Mouse (Mus musculus): ENCODE results near the gene Zfp866.

Gene Zfp866

DNA sequence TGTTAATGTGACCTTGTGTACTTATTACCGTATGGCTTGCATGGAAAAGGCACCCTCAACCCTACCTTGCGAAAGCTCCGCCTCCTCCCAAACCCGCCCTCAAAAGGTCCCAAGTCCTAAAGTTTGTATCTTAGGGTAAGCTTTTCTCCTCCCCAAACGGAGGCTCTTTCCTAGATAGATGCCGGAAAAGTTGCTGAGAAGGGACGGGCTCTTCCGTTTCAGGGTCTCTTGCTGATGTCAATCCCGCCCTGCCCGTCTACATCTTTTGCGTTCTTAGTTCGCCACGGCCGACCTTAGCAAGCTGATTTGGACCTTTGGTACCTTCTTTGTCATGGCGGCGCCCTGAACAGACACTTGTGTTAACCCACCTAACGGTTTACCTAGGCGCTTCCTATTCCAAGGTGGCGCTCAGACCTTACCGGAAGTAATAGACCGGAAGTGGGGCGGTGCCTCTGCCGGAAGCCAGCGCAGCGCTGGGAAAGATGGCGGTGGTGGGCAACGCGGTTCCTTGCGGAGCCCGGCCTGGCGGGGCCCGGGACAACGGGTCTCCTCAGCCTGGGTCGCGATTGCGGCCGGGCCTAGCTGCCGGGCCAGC is at the start of gene Zfp866, which contains the start of gene Atp13a1:
Zfp866 (minus strand) TSS at position 406 of the 595 bp plus-strand sequence.
Atp13a1 (plus strand) TSS at position 391 of the 595 bp plus-strand sequence.
- DNase-seq (ENCODE audit: low spot score): peak; percentile 87

DNA sequence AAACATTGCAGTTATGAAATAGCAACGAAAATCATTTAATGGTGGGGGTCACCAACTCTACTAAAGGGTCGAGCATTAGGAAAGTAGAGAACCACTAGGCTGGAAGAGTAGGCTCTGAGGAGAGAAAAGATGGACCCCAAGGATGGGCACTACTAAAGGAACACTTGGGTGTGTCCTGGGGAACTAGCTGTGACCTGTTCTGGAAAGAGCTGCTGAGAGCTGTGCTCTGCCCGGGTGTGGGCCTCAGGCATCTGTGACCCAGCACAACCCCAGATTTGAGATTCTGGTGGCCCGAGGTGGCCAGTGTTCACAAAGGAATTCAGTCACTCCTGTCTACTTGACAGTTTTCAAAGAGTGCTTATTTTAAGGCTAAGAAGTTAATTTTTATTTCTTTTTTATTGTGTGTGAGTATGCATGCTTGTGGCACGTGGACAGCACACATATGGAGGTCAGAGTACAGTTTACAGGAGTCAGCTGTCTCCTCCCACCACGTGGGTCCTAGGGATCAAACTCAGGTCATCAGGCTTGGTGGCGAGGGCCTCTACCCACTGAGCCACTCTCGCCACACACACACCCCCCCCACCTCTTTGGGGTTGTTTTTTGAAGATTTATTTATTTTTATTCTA is 46.2 kb upstream of the Zfp866 start:
- DNase-seq (ENCODE audit: low spot score): no peak

DNA sequence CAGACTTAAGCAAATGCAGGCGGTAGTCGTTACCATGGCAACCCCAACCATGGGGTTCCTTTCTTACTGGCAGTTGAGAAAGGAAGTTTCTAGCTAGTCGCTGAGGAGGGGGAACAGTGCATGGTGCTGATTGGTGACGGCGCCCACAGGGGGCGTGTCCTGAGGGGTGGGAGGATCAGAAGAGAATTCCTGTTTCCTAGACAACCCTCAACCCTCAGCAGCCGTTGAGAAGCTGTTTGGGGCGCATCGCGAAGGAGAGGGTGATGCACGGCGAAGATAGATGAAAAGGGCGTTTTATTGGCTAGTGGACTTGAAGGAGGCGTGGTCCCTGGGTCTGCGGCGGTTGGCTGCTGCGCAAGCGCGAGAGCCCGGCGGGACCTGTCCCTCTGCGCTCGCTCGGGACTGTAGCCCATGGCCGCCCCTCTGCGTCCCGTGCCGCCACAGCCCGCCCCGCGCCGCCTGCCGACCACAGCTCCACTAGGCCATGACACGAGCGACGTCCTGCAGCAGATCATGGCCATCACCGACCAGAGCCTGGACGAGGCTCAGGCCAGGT is 41.4 kb upstream of the Zfp866 start, which contains the start of gene Pbx4:
Pbx4 (plus strand) TSS at position 194 of the 556 bp plus-strand sequence.
- peak; percentile 95 for DNase-seq (ENCODE audit: low spot score)

DNA sequence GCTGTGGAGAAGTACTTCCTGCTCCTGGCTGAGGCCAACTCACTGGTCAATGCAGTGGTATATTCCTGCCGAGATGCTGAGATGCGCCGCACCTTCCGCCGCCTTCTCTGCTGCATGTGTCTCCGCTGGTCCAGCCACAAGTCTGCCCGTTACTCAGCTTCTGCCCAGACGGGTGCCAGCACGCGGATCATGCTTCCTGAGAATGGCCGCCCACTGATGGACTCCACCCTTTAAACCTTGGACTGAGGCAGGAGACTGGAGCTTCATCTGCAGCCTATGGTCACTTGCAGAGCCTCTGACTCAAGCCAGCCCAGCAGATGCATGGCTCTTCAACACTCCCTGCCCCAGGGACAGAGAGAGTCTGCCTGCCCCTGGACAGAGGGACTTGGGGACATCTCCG is 35.4 kb upstream of the Zfp866 start:
- DNase-seq (ENCODE audit: low spot score): no peak

DNA sequence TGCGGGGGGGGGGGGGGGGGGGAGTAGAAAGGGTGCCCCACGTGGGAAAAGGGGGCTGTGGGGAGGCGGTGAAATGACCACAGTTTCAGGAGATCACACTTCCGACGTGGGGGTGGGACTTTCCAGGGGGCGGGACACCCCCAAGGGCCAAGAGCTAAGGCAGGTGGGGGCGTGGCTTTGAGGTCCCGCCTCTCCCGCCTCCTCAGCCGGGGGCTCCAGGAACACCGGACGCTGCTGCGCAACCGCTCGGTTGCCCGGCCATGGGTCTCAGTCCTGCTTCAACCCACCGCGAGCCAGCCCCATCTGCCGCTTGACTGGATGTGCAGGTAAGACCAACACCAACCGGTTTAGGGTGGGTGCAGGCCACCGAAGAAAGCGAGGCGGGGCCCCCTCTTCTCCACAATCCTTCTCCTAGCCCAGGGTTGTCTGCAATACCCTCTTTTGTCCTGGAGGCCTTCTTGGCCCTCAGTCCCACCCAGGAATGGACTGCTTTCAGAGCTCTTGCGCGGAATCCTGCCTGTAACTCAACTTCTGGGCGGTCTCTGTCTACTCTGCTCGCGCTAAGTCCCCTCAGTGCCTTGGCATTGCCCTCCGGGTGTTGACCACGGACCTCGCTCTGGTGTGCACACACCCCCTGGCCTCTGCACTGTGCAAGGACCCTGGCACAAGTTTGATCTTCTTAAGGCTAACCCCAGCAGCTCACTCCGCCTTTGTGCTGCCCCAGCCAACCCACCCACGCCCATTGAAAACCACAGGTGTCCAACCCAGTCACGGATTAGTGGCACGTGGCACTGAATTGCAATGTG is 31.6 kb upstream of the Zfp866 start, which contains the start of gene Lpar2:
Lpar2 (plus strand) TSS at position 44 of the 806 bp plus-strand sequence.
- no peak for DNase-seq (ENCODE audit: low spot score)

DNA sequence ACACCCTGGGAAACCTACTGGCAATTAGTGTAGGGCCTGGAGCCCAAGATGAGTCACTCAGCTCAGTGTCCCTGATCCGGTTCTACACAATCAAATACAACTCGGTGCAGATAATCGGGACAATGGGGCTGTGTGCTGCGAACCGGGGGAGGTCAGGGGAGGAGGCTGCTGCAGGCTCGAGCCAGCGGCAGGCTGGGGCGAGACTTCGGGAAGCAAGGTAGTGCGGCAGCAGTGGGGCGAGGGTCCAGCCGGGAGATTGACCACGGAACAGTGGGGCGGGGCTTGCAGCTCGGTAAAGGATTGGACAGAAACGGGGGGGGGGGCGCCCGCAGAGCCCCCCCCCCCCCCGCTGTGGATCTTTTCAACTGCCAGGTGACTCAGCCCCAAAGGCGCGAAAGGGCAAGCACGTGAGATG is 31.0 kb upstream of the Zfp866 start:
- DNase-seq (ENCODE audit: low spot score): no peak

DNA sequence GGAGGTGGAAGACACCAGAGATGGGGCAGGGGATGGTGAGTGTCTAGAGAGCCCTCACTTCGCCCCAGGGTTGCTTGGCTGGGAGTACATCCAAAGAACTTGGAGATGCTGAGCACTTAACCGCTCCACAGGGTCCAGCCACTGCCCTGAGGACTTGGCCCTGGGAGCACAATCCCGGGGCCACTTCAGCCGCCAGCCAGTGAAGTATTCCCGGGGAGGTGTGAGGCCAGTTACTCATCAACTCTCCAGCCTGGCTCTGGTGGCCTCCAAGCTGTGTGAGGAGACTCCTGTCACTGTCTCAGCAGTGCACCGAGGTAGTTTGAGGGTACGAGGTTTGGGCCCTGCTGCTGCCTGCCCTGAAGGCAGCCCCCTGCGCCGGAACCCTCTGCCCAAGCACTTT is 29.5 kb upstream of the Zfp866 start:
- no peak for DNase-seq (ENCODE audit: low spot score)

DNA sequence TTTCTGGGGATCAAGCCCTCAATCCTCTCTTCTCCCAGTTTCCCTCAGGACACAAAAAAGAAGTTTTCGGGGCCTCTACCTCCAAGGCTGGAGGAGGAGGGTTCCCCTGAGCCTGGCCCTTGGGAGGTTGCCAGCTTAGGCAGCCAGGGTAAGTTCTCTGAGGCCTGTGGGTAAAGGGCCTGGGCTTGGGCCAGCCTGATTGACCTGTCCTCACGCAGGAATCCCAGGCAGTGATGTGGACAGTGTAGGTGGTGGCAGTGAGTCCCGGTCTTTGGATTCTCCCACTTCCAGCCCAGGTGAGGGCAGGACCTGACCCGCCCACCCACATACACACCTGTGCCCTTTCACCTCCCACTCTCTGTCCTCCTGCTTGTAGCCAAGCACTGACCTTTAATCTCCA is 24.4 kb upstream of the Zfp866 start:
- DNase-seq (ENCODE audit: low spot score): no peak

DNA sequence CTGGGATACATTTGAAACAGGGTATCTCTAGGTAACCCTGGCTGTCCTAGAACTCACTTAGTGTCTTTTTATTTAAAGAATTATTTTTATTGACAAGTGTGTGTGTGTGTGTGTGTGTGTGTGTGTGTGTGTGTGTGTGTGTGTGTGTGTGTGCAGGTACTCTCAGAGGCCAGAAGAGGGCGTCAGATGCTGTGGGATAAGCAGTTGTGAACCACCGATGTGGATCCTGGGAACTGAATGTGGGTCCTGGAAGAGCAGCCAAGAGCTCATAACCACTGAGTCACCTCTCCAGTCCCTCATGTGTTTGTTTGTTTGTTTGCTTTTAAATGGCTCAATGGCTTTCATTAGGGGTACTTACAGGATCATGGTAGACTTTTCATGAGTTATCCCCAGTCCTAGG is 23.9 kb upstream of the Zfp866 start:
- no peak for DNase-seq (ENCODE audit: low spot score)

DNA sequence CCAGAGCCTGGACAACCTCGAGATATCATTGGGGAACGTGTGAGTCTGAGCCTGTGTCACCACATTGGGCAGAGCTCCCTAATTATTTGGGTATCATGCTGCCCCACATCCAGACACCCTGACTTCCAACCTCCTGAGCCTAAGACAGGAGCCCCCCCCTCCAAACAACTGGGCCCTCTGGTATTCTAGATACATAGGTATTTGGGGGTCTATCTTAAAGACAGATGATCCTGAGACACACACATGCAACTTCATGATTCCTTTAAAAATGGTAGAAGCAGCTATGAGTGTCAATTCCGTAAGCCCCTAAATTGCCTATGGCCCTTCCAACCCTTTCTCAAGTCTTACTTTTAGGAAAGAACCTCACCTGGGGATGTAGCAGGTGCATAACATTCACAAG is 18.8 kb upstream of the Zfp866 start:
- no peak for DNase-seq (ENCODE audit: low spot score)

DNA sequence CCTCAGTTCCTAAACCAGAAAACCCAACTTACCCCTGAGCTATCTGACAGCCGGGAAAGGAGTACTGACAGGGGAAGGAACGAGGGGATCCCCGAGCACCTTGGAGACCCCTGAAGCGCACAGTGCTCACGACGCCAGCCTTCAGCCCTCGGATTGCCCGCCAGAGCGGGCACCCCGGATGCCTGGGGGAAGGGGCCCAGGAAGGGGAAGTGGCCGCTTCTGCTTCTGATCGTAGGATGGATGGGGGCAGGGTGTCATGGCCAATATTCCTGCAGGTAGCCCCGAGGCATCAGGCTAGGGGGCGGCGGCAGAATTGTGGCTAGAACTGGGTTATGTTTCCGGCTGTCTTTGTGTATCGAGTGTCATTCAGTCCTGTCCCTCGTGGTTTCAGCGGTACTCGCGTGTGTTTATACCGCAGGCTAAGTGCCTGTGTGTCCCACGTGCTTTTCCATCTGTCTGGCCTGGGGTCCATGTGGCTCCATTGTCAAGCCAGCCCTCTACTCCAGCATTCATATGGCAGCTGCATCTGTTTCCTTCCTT is 18.0 kb upstream of the Zfp866 start:
- peak; percentile 52 for DNase-seq (ENCODE audit: low spot score)

DNA sequence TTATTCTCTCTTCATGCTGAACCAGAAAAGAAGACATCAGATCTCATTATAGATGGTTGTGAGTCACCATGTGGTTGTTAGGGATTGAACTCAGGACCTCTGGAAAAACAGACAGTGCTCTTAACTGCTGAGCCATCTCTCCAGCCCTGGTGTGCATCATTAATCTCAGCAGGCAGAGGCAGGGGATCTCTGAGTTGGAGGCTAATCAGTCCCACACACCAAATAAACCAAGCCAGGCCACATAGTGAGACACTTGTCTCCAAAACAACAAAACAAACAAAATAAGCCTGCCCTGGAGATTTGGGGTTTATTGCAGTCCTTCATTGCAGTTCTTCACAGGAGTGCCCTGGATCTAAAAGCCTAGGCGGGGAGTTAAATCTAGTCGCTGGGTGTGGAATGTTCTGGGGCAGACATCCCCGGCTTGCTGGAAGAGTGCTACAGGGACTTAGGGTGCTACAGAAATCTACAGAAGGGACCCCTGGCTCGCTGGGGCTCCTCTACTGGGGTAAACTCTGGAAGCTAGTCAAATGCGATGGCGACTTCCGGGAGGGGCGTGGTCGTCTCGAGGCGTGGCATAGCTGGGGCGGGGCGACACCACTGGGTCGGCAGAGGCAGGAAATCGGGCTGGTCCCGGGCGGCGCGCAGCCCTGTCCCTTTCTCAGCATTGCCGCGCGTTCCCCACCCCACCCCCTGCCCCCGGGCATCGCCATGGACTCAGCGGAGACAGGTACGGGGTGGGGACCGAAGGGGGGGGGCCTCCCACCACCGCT is 17.3 kb upstream of the Zfp866 start, which contains the start of gene Gmip:
Gmip (plus strand) TSS at position 586 of the 770 bp plus-strand sequence.
- peak; percentile 67 for DNase-seq (ENCODE audit: low spot score)

DNA sequence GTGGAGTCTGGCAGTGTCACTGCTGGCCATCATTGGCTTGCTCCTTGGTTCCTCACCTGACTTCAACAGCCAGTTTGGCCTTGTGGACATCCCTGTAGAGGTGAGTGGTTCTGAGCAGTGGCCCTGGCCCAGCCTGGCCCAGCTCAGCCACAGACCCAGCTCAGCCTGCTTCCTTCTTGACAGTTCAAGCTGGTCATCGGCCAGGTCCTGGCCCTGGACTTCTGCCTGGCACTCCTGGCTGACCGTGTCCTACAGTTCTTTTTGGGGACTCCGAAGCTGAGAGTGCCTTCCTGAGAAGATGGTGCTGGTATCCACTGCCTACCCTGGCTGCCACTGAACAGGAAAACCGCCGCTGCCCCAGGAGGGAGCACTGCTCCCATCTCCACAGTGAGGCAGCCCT is 16.3 kb upstream of the Zfp866 start:
- no peak for DNase-seq (ENCODE audit: low spot score)

DNA sequence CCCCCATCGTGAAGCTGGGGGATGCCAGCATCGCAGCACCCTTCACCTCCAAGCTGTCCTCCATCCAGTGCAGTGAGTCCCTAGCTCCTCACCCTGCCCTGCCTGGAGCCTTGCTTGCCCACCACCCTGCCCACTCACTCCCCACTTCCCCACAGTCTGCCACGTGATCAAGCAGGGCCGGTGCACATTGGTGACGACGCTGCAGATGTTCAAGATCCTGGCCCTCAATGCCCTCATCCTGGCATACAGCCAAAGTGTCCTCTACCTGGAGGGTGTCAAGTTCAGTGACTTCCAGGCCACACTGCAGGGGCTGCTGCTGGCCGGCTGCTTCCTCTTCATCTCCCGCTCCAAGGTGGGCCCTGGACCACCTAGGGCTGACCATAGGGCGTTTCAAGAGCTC is 14.5 kb upstream of the Zfp866 start:
- no peak for DNase-seq (ENCODE audit: low spot score)

DNA sequence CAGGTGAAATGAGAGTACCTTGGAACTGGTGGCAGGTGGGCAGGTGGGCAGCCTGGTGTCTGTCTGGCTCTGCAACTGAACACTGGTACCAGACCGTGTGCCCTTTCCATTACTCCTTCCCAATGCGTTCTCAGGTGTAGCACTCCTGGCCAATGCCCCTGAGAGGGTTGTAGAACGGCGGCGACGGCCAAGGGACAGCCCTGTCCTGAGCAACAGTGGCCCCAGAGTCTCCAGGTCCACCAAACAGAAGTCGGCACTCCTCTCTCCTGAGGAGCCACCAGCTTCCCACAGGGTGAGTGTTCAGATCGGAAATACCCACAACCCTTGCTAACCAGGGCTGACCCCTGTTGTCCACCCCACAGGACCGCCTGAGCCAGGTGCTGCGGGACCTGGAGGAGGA is 14.1 kb upstream of the Zfp866 start:
- DNase-seq (ENCODE audit: low spot score): no peak

DNA sequence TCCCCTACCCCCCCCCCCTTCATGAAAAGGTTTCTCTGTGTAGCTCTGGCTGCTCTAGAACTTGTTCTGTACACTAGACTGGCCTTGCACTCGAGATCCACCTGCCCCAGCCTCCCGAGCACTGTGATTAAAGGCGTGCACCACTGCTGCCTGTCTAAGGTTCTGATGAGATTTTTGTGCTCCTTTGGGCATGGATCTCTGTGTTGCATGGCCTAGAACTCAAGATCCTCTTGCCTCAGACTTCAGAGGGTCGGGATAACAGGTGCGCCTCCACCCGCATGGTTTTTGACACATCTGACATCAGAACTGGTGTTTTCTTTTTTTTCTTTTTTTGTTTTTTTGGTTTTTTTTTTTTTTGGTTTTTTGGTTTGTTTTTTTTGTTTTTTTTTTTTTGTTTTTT is 13.6 kb upstream of the Zfp866 start:
- no peak for DNase-seq (ENCODE audit: low spot score)

DNA sequence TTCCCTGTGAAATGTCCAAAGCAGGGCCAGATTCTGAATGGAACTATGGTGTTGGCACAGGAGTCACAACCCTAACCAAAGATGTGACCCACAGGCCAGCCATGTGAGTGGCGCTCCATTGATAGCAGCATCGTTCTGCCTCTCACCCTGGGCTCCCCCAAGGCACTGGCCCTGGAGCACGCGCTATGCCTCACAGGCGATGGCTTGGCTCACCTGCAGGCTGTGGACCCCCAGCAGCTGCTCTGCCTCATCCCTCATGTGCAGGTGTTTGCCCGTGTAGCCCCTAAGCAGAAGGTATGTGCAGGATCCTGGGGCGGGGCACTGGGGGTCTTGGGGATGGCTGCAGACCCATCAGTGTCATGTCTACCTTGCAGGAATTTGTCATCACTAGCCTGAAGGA is 12.4 kb upstream of the Zfp866 start:
- DNase-seq (ENCODE audit: low spot score): no peak

DNA sequence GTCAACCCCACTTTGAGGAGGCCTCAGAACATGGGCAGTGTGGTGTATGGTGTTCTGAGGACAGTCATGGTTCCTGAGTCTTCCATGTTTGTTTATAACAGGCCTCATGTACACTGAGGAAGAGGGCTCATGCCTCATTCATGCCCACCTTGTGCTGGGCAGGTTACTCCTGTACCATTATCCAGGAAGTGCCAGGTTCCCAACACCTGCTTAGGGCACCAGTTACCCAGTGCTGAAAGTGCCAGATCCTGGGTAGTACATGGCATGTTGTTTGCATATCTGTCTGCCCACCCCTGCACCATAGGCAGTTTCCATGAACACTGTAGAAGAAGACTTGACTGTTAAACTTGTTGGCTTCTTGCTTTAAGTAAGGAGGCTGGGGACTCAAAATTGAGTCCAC is 11.2 kb upstream of the Zfp866 start:
- DNase-seq (ENCODE audit: low spot score): no peak

DNA sequence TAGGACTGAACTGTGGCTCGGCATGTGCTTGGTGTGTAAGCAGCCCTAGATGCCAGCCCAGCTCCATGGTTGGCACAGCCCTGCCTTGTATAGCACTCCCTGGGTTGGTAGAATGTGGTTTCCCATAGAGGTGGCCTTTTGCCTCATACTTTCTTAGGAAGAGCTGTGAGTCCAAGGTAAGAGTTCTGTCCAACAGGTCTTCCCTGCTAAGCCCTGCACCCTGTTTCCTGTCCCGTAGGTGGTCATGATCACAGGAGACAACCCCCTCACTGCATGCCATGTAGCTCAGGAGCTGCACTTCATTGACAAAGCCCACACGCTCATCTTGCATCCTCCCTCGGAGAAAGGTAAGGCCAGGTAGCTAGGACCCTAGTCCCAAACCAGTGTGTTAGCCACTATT is 10.8 kb upstream of the Zfp866 start:
- no peak for DNase-seq (ENCODE audit: low spot score)

DNA sequence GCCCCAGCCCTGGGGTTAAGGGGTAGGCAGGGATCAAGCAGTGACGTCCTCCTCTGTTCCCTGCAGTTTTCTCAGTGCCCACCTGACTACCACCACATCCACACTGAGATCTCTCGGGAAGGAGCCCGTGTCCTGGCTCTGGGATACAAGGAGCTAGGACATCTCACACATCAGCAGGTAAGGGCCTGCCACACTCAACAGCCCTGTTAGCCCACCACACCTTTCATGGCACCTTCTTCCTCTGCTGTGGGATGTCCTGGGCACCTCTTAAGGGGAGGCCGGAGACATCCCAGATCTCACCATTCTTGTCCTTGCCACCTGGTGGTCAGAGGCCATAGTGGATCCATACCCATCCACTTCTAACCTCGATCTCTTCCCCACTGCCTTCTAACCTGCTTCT is 9.0 kb upstream of the Zfp866 start:
- DNase-seq (ENCODE audit: low spot score): no peak

DNA sequence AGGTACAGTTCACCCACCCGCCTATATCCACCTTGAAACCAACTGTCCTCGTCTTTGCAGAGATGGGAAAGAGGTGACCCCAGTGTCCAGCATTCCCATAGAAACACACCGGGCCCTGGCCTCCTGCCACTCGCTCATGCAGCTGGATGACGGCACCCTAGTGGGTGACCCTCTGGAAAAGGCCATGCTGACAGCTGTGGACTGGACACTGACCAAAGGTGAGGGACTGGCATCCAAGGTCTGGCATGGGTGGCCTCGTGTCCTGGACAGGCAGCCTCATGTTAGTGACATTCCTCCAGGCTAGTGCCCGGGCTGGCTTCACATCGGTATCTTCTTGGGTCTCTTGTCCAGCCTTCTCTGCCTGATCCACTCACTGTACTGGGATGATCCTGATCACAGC is 8.3 kb upstream of the Zfp866 start:
- peak; percentile 2 for DNase-seq (ENCODE audit: low spot score)

DNA sequence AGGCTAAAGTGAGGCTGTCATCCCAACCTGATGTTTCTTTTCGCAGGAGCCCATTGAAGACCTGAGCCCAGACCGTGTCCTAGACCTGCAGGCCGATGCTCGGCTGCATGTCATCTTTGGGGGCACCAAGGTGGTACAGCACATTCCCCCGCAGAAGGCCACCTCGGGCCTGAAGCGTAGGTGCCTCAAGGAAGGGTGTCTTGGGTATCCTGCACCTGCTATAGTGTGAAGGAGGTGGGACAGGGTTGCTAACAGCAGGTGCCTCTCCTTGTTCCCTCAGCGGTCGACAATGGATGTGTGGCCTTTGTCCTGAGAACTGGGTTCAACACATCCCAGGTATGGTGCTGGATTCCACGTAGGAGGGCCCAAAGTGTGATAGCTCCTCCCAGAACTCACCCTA is 6.7 kb upstream of the Zfp866 start:
- DNase-seq (ENCODE audit: low spot score): peak; percentile 2

All from layer of hippocampus, adult 11-12 months (tissue).